Mouse (Mus musculus) heart, postnatal 4 days (tissue): ENCODE results near the gene Ppm1k. TPM values are rescaled to one million over a fixed set of nuclear protein-coding genes. Genes with fewer than 3 reads are reported as not detected.

Experiments used
- DNase-seq: peaks from one replicate; pipeline ENCODE4 v3.0.0; 2021
- total RNA-seq, 2 experiments: library from RNA; stranded (reverse); gene quantifications; 2 replicates each; pipeline ENCODE4 v1.2.3; 2021

The Ppm1k gene
- total RNA-seq, result 10 to 100 TPM; 14.7 to 18.8 TPM

- peak; percentile 99 for DNase-seq
Observed at GRCm38 (mm10) chr6:57535386-57535936, at the start of gene Ppm1k. Gene Ppm1k, minus strand, starts transcription at chr6:57535468.

- no peak for DNase-seq
Observed at GRCm38 (mm10) chr6:57582356-57582755, 47.1 kb upstream of the Ppm1k start.

GRCm38 (mm10) chr6:57581595-57581994 is 46.3 kb upstream of the Ppm1k start:
- no peak for DNase-seq

GRCm38 (mm10) chr6:57580881-57581548 is 45.7 kb upstream of the Ppm1k start, which contains the start of gene Herc6:
Gene Herc6, plus strand, starts transcription at chr6:57581000.
- peak; percentile 73 for DNase-seq

GRCm38 (mm10) chr6:57571587-57571986 is 36.3 kb upstream of the Ppm1k start:
- no peak for DNase-seq

GRCm38 (mm10) chr6:57570170-57570974 is 35.1 kb upstream of the Ppm1k start:
- DNase-seq, result peak; percentile 43

- DNase-seq, result no peak
Observed at GRCm38 (mm10) chr6:57567630-57568029, 32.4 kb upstream of the Ppm1k start.

GRCm38 (mm10) chr6:57565452-57565851 is 30.2 kb upstream of the Ppm1k start:
- no peak for DNase-seq

- DNase-seq, result no peak
Observed at GRCm38 (mm10) chr6:57563454-57563853, 28.2 kb upstream of the Ppm1k start.

- DNase-seq, result no peak
Observed at GRCm38 (mm10) chr6:57557796-57558317, 22.6 kb upstream of the Ppm1k start.

- DNase-seq, result no peak
Observed at GRCm38 (mm10) chr6:57551211-57551796, 16.0 kb upstream of the Ppm1k start.

- peak; percentile 23 for DNase-seq
Observed at GRCm38 (mm10) chr6:57544866-57545265, 9.6 kb upstream of the Ppm1k start.

- DNase-seq, result peak; percentile 35
Observed at GRCm38 (mm10) chr6:57543591-57543990, 8.3 kb upstream of the Ppm1k start.

- no peak for DNase-seq
Observed at GRCm38 (mm10) chr6:57541737-57542335, 6.6 kb upstream of the Ppm1k start.

GRCm38 (mm10) chr6:57540950-57541498 is 5.8 kb upstream of the Ppm1k start:
- DNase-seq, result no peak

GRCm38 (mm10) chr6:57537887-57538286 is 2.6 kb upstream of the Ppm1k start:
- no peak for DNase-seq

GRCm38 (mm10) chr6:57535971-57536669 is 852 bp upstream of the Ppm1k start:
- peak; percentile 25 for DNase-seq

GRCm38 (mm10) chr6:57534611-57535286 is 519 bp downstream of the Ppm1k start:
- peak; percentile 44 for DNase-seq

GRCm38 (mm10) chr6:57534231-57534610 is 1.0 kb downstream of the Ppm1k start:
- peak; percentile 28 for DNase-seq

- no peak for DNase-seq
Observed at GRCm38 (mm10) chr6:57533410-57533809, 1.9 kb downstream of the Ppm1k start.

GRCm38 (mm10) chr6:57532022-57532421 is 3.2 kb downstream of the Ppm1k start:
- no peak for DNase-seq
